Mouse (Mus musculus) limb, embryonic 13.5 days (tissue): Measurements from ENCODE around the gene Spop. TPM values are rescaled to one million over a fixed set of nuclear protein-coding genes. Genes with fewer than 3 reads are reported as not detected.
"Not testable (repeated sequence)": the region's sequence is repeated elsewhere in the genome, so short reads cannot be mapped to it uniquely, and the experiment has no call there.

Experiments
- ATAC-seq: fragments of 200-750 bp; cut with Nextera tagmentation; 2 replicates; pipeline ENCODE4 v1.8.0; 2017; ENCODE audit warnings: low read depth, moderate number of reproducible peaks, moderate TSS enrichment; ENCODE audit not compliant: low FRiP score
- H3K27ac ChIP-seq: fragments of 300-500 bp; sonication (generic); 2 replicates; pipeline ENCODE4 v1.5.1; 2015; ENCODE audit warnings: inconsistent platforms, mild to moderate bottlenecking, moderate library complexity
- H3K27me3 ChIP-seq: fragments of 300-500 bp; sonication (generic); 2 replicates; pipeline ENCODE4 v1.6.1; 2015; ENCODE audit warnings: mild to moderate bottlenecking, inconsistent platforms
- H3K36me3 ChIP-seq: fragments of 300-500 bp; sonication (generic); 2 replicates; pipeline ENCODE4 v1.6.1; 2015; ENCODE audit warnings: inconsistent platforms, mild to moderate bottlenecking, moderate library complexity
- H3K4me1 ChIP-seq: fragments of 300-500 bp; sonication (generic); 2 replicates; pipeline ENCODE4 v1.6.1; 2015; ENCODE audit warnings: inconsistent platforms
- H3K4me2 ChIP-seq: fragments of 300-500 bp; sonication (generic); replicated peaks from 2 replicates; pipeline ENCODE4 v1.6.1; 2015; ENCODE audit warnings: inconsistent platforms, mild to moderate bottlenecking, moderate library complexity
- H3K4me3 ChIP-seq: fragments of 300-500 bp; sonication (generic); 2 replicates; pipeline ENCODE4 v1.5.1; 2015; ENCODE audit warnings: moderate library complexity, mild to moderate bottlenecking, inconsistent platforms
- H3K9ac ChIP-seq: fragments of 300-500 bp; sonication (generic); 2 replicates; pipeline ENCODE4 v1.6.1; 2015; ENCODE audit warnings: mild to moderate bottlenecking, inconsistent platforms
- H3K9me3 ChIP-seq: fragments of 300-500 bp; sonication (generic); 2 replicates; pipeline ENCODE4 v1.6.1; 2016; ENCODE audit warnings: inconsistent platforms
- WGBS: fragments of 180-500 bp; shearing (Covaris S2); methylation state at CpG from one replicate; pipeline ENCODE4 v1.1.7; 2015; 5-methylcytosine and 5-hydroxymethylcytosine counted together
- polyA plus RNA-seq: library from polyadenylated mRNA; unstranded; fragments of >200 nt; fragmentation: Nextera tagmentation; extraction: Ambion mirVana; gene quantifications from 2 replicates; pipeline ENCODE4 v1.2.1, GENCODE M21; 2015

Gene Spop
- polyA plus RNA-seq, 1 experiment from 2014 or later: 156 TPM

DNA sequence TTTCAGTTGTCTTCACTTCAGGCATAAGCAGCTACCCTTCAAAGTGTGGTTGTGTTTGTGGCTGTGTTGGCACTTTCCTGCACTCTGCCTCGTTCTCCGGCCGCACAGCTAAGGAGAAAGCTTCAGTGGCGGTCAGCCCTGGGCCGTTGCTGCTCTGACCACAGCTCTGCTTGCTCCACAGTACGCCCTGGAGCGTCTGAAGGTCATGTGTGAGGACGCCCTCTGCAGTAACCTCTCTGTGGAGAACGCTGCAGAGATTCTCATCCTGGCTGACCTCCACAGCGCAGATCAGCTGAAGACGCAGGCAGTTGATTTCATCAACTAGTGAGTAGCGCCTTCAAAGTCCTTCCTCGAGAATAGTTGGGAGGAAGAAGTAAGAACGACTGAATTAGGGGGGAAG is 76.2 kb downstream of the Spop start:
- ATAC-seq: no peak
- no peak overlapping the region for H3K4me2 ChIP-seq
- no peaks in the 10 kb centered on the region for H3K27me3 ChIP-seq
- no peak overlapping the region for H3K9ac ChIP-seq
- H3K36me3 ChIP-seq: peaks cover 91% of the 10 kb centered on the region
- 83% methylated on average over 14 of the region's 14 CpGs for WGBS
- no peak overlapping the region for H3K27ac ChIP-seq
- H3K4me1 ChIP-seq: no peaks in the 10 kb centered on the region
- H3K4me3 ChIP-seq: no peak overlapping the region
- no peaks in the 10 kb centered on the region for H3K9me3 ChIP-seq

DNA sequence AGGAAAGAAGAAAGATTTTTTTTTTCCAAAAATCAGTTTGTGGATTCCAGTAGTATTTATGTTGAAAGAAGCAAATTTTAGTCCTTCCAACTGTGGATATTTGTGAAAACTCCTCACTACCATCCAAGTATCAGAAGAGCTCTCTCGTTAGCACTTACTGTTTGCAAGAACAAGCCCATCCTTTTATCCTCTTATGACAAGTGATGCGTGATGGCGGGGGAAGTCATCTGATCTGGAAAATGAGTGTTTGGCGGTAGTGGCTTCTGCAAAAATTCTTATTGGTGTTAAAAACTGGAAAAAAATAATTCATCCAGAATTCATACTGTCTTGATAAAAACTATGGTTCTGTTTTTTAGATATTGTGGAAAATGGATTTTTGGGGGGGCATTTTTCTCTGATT is 78.4 kb downstream of the Spop start:
- ATAC-seq: no peak
- no peaks in the 10 kb centered on the region for H3K4me1 ChIP-seq
- peaks cover 78% of the 10 kb centered on the region for H3K36me3 ChIP-seq
- H3K9me3 ChIP-seq: no peaks in the 10 kb centered on the region
- no peak overlapping the region for H3K9ac ChIP-seq
- no peaks in the 10 kb centered on the region for H3K27me3 ChIP-seq
- H3K4me2 ChIP-seq: no peak overlapping the region
- H3K4me3 ChIP-seq: no peak overlapping the region
- no peak overlapping the region for H3K27ac ChIP-seq
- 90% methylated on average over 4 of the region's 4 CpGs for WGBS

DNA sequence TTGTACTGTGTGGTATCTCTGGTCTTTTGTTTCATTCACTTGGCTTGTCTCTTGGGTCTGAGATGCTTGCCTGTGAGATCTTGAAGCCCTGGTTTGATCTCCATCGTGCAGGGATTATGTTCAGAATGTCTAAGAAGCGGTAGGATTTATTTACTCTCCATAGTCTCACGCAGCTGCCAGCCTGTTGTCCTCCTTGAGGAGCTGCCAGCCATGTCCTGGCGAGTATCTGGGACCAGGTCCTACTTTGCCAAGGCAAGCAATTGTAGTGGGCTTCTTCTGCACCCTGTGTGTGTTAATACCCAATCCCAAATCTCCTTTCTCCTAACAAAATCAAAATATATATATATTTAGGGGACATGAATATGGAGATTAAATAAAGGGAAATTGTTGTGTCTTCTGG is 79.1 kb downstream of the Spop start:
- Histone ChIP-seq H3K4me3 (no peak overlapping the region), H3K36me3 (peaks cover 77% of the 10 kb centered on the region), H3K4me2 (no peak overlapping the region), H3K27me3 (no peaks in the 10 kb centered on the region), H3K4me1 (no peaks in the 10 kb centered on the region), H3K9ac (no peak overlapping the region), H3K27ac (no peak overlapping the region), H3K9me3 (no peaks in the 10 kb centered on the region)
- ATAC-seq: no peak
- 90% methylated on average over 4 of the region's 4 CpGs for WGBS

DNA sequence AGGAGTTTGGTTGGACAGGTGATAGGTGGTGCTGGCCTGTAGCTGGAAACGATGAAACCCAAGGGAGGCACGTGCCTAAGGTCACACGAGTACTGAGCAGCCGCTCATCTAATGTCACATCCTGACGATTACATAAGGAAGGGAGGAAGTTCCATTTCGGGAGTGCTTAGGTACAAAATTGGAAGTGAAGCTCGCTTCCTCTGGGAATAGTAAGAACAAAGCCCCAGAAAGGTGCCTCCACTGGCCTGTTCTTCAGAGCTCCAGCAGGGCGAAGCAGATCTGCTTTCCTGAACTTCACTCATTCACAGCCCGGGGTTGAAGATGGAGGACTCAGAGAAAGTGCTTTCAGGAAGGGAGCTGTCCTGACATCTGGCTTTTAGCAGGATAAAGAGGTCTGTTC is 80.1 kb downstream of the Spop start:
- 82% methylated on average over 9 of the region's 9 CpGs for WGBS
- H3K36me3 ChIP-seq: peaks cover 72% of the 10 kb centered on the region
- H3K9me3 ChIP-seq: no peaks in the 10 kb centered on the region
- ATAC-seq: no peak
- H3K27ac ChIP-seq: no peak overlapping the region
- no peak overlapping the region for H3K4me3 ChIP-seq
- no peak overlapping the region for H3K4me2 ChIP-seq
- no peak overlapping the region for H3K9ac ChIP-seq
- no peaks in the 10 kb centered on the region for H3K4me1 ChIP-seq
- no peaks in the 10 kb centered on the region for H3K27me3 ChIP-seq

DNA sequence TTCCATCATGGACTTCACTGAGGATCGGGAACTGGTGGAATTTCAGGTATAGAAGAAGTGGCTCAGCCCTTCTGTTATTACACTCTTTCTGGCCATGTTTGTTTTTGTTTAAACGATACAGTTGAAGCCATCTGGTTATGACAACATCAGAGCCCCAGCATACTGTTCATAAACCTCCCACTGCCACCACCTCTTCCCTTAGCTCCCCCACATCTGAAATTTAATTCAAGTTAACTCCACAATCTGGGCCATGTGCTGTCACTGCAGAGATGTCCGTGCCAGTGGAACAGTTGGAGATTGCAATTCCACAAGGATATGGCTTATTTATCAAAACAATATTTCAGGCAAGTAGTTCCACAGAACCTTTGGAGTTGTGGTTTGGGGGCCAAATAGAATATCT is 80.5 kb downstream of the Spop start:
- no peaks in the 10 kb centered on the region for H3K27me3 ChIP-seq
- no peaks in the 10 kb centered on the region for H3K4me1 ChIP-seq
- H3K27ac ChIP-seq: no peak overlapping the region
- no peak overlapping the region for H3K9ac ChIP-seq
- H3K9me3 ChIP-seq: no peaks in the 10 kb centered on the region
- H3K36me3 ChIP-seq: peaks cover 68% of the 10 kb centered on the region
- ATAC-seq: no peak
- no peak overlapping the region for H3K4me3 ChIP-seq
- H3K4me2 ChIP-seq: no peak overlapping the region
- 76% methylated on average over 3 of the region's 3 CpGs for WGBS

DNA sequence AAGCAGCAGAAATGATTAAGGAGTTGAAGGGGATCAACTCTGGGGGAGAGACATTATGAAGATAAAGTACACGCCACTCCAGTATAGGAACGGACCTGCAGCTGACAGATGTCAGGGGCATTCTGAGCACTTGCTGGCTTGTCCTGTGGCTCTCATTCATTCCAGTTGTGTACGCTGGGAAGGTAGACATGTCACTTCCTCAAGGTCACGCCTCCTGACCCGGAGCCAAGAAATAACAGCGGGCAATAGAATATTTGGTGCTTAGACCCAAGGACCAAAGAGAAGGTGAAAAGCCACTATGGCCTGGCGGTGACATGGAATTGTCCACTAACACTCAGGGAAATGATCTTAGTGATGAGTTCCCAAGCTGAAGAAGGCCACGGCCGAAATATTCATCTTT is 82.0 kb downstream of the Spop start:
- H3K4me3 ChIP-seq: no peak overlapping the region
- ATAC-seq: no peak
- 90% methylated on average over 9 of the region's 9 CpGs for WGBS
- peaks cover 53% of the 10 kb centered on the region for H3K36me3 ChIP-seq
- H3K9me3 ChIP-seq: no peaks in the 10 kb centered on the region
- H3K9ac ChIP-seq: no peak overlapping the region
- H3K4me1 ChIP-seq: no peaks in the 10 kb centered on the region
- no peak overlapping the region for H3K4me2 ChIP-seq
- H3K27ac ChIP-seq: no peak overlapping the region
- H3K27me3 ChIP-seq: no peaks in the 10 kb centered on the region

DNA sequence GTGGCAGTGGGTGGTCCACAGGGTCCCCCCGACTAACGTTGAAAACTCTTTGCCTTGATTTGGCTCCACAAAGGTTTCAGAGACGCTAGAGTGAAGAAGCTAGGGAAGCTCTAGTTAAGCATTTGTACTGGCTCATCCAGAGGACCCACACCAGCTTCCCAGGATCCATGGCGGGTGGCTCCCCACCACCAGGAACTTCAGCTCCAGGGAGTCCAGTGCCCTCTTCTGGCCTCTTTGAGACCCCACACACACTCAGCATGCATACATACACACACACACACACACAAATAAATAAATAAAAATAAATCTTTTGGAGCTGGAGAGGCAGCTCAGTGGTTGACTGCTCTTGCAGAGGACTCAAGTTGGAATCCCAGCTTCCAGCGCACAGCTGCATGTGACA is 84.0 kb downstream of the Spop start:
- Histone ChIP-seq H3K4me3 (no peak overlapping the region), H3K36me3 (peaks cover 34% of the 10 kb centered on the region), H3K4me1 (no peaks in the 10 kb centered on the region), H3K27me3 (no peaks in the 10 kb centered on the region), H3K4me2 (no peak overlapping the region), H3K9me3 (no peaks in the 10 kb centered on the region), H3K27ac (no peak overlapping the region), H3K9ac (no peak overlapping the region)
- 83% methylated on average over 5 of the region's 5 CpGs for WGBS
- ATAC-seq: no peak

DNA sequence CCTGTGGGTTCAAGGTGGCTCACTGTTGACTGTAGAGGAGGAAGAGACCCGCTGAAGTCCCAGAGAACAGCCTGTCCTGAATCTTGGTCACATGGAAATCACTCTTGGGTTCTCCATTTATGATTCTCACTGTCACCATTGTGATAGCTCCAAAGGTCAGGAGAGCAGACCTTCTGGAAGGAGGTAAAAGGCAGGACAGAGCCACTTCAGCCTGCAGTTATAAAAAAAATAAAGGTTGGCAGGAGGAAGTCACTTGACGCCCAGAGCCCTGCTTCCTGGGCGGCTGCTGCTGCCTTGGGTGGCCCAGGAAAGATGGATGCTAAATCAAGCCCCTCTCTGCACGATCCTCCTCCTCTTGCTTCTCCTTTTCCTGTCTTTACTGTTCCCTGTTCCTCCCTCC is 86.5 kb downstream of the Spop start:
- Histone ChIP-seq H3K27ac (no peak overlapping the region), H3K9ac (no peak overlapping the region), H3K4me3 (no peak overlapping the region), H3K27me3 (no peaks in the 10 kb centered on the region), H3K4me1 (0 out of 2 replicates have a peak, but pooled peaks cover 9% of the 10 kb centered on the region), H3K4me2 (no peak overlapping the region), H3K36me3 (peaks cover 10% of the 10 kb centered on the region), H3K9me3 (no peaks in the 10 kb centered on the region)
- ATAC-seq: no peak
- 45% methylated on average over 4 of the region's 4 CpGs for WGBS

DNA sequence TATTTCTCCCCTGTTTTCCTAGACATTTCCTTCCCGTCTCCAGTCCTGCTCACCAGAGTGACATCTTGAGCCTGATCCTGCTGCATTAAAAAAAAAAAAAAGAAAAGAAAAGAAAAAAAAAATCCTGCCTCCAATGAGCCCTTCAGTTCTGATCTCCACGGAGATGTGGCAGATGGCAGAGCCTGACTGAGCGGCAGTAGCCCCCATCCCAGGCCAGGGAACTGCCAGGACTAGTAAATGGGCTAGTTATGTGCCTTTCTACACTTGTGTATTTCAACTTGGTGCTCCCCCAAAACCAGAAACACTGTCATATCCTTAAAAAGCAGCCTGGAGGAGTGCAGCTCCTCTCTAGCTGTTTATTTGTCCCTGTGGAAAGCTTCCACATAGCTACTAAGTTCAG is 87.0 kb downstream of the Spop start:
- WGBS: 49% methylated on average over 3 of the region's 3 CpGs
- no peak overlapping the region; the same call in 1 of the 2 replicates for H3K27ac ChIP-seq
- H3K4me3 ChIP-seq: no peak overlapping the region
- no peak for ATAC-seq
- H3K9ac ChIP-seq: no peak overlapping the region
- 0 out of 2 replicates have a peak, but pooled peaks cover 9% of the 10 kb centered on the region for H3K4me1 ChIP-seq
- H3K9me3 ChIP-seq: no peaks in the 10 kb centered on the region
- H3K36me3 ChIP-seq: peaks cover 8% of the 10 kb centered on the region
- no peak overlapping the region for H3K4me2 ChIP-seq
- no peaks in the 10 kb centered on the region for H3K27me3 ChIP-seq

DNA sequence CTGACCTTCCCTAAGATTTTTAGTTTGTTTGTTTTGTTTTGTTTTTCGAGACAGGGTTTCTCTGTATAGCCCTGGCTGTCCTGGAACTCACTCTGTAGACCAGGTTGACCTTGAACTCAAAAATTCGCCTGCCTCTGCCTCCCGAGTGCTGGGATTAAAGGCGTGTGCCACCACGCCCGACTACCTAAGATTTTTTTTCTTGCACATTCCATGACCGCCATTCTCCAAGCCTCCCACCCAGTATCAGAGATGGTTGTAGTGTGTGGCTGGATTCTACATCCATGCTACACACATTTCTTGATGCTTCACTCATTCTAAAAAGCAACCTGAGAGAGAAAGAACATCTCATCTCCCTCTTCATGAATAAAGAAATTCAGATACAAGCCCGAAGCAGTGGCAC is 87.9 kb downstream of the Spop start:
- not testable (repeated sequence) for H3K4me1 ChIP-seq, H3K4me3 ChIP-seq, H3K9ac ChIP-seq, H3K36me3 ChIP-seq, H3K9me3 ChIP-seq, H3K27ac ChIP-seq, ATAC-seq, H3K4me2 ChIP-seq, H3K27me3 ChIP-seq
- 87% methylated on average over 8 of the region's 8 CpGs for WGBS

DNA sequence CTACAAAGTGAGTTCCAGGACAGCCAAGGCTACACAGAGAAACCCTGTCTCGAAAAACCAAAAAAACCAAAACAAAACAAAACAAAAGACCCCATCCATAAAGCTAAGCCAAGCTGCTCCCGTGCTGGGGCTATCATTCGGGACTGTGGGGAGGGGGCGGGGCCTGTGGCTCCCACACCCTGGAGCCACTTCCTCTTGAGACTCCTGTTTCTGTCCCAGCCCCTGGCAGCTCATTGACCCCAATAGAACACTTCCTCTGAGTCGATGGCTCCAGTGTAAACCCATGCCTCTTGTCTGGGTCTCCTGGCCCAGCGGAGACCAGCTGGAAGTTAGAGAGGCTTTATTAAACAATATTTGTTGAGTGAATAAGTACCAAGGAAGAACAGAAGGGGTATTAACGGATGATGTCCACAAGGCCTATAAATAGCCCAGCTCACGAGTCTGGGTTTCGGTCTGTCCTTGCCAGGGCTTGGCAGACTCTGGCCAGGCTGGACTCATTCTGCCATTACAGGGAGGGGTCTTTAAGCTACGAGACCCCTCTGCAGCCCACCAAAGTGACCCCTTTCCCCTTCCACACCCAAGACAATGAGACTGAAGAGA is 89.8 kb downstream of the Spop start:
- H3K36me3 ChIP-seq: no peaks in the 10 kb centered on the region
- H3K9me3 ChIP-seq: no peaks in the 10 kb centered on the region
- H3K27me3 ChIP-seq: no peaks in the 10 kb centered on the region
- H3K9ac ChIP-seq: no peak overlapping the region
- H3K27ac ChIP-seq: no peak overlapping the region
- no peak for ATAC-seq
- 0 out of 2 replicates have a peak, but pooled peaks cover 17% of the 10 kb centered on the region for H3K4me1 ChIP-seq
- 60% methylated on average over 10 of the region's 10 CpGs for WGBS
- H3K4me3 ChIP-seq: no peak overlapping the region
- no peak overlapping the region for H3K4me2 ChIP-seq

DNA sequence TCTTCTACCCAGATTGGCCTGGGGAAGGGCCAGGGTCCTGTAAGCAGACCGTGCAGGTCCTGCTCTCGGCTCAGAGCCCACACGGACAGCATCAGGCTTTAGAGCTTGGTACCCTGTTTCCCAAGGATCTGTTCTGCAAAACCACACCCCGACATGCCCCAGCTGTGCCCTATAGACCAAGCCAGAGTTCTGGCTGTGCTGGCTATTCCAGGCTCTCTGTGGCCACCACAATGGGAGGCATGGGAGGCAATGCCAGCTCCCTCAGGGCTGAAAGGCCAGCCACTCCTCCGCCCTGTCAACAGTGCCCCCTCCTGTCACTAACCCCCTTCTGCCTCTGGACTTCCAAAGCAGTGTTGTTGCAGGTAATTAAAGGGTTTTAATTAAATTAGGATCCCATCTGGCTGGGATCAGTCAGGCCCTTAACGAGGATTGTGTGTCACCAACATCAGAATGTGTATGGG is 90.4 kb downstream of the Spop start:
- no peaks in the 10 kb centered on the region for H3K36me3 ChIP-seq
- no peak overlapping the region for H3K9ac ChIP-seq
- H3K27me3 ChIP-seq: no peaks in the 10 kb centered on the region
- no peak for ATAC-seq
- 0 out of 2 replicates have a peak, but pooled peaks cover 20% of the 10 kb centered on the region for H3K4me1 ChIP-seq
- H3K4me3 ChIP-seq: no peak overlapping the region
- WGBS: 57% methylated on average over 6 of the region's 6 CpGs
- H3K9me3 ChIP-seq: no peaks in the 10 kb centered on the region
- no peak overlapping the region for H3K4me2 ChIP-seq
- no peak overlapping the region for H3K27ac ChIP-seq

DNA sequence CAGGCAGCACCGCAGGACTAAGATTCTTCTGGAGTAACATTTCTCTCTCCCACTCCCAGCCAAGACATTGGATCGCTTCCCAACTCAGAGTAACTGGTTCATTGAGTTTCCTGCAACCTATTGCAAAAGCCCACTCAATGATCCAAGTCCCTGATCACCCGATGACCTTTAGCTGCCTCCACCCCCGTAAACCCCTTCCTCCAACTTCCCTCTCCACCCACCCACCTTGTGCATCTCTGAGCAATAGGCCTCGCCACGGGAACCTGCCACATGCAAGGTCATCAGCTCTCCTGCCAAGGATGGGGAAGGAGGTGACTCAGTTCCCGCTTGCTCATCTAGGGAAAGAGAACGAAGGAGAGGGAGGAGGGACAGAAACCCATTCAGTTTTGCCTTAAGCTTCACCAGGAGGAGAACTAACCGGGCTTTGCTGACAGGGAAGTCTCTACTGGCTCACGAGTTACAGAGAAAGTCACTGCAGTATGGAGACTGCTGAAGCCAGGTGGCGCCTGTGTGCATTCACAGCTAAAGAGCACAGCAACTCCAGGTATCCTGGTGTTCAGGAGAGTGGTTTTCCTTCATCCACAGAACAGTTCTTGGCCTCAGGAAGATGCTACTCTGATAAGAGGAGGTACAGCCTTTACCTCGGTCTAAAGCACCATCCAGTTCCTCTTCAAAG is 93.3 kb downstream of the Spop start:
- H3K27ac ChIP-seq: no peak overlapping the region
- H3K9me3 ChIP-seq: no peaks in the 10 kb centered on the region
- H3K4me1 ChIP-seq: 0 out of 2 replicates have a peak, but pooled peaks cover 20% of the 10 kb centered on the region
- H3K9ac ChIP-seq: no peak overlapping the region
- peaks cover 6% of the 10 kb centered on the region; the same call in 1 of the 2 replicates for H3K27me3 ChIP-seq
- ATAC-seq: no peak
- no peaks in the 10 kb centered on the region for H3K36me3 ChIP-seq
- 44% methylated on average over 12 of the region's 12 CpGs for WGBS
- no peak overlapping the region for H3K4me3 ChIP-seq
- no peak overlapping the region for H3K4me2 ChIP-seq
